Mouse (Mus musculus): Measurements from ENCODE around the gene Fgf12.

DNA sequence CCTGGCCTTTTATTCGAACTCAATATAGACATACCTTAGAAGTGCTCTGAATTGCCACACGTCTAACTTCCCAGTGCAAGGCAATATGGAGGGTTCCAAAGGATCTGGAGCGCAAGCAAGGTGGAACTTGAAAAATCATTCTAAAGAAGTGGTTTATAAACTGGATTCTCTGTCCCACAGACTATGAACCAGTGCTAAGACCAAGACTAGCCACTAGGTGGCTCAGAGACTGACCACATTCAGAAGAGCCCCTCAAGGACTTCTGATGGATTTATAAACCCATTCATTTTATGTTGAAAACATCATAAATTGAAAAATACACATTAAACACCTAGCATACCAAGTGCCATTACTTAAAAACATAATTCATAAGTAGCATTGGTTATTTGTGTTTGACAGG is 611.9 kb downstream of the Fgf12 start:
- TF ChIP-seq CTCF (IDR thresholded peaks at IDR 0.05; ENCODE audit: low read depth) (no peak), EP300 (IDR thresholded peaks at IDR 0.05; ENCODE audit: low read depth) (no peak)

Data from liver, embryonic 14.5 days (tissue).